Comparison of ENCODE assay signal across 8 mouse cellular contexts in the genomic region with DNA sequence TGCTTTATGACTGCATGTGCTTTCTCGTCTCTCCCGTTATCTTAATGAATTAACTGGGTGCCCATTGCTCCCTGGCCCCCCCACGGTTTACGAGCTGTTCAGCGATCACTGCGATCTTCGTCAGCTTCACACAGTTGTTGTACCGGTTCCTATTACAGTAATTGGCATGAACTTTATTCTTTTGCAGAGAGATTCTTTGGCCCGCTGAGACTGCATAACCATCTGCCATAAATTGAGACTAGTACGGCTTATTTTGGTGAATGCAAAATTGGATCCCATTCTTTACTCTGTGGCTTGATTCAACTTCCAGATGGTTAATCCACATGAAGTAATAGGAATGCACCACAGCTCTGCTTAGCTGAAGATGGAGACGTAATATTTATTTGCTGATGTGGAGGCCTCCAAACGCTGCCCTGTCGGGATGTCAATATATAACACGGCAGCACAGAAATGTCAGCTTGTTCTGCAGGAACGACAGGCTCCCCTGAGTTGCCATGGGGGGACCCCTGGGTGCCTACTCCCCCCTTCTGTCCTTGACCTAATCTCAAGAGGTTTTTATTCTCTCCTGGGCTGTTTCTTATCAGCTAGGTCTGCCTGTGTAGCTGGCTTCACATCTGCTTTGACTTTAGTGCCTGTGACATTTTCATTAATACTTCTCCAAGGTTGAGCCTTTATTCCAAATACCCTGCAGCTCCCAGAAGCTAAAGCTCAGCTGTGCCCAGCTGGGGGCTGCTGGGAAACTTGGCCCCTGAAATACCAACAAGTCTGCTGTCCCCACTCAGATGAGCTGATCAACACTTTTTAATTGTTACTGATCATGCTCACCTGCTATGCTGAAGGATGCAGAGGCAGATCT. TPM values are rescaled to one million over a fixed set of nuclear protein-coding genes. Genes with fewer than 3 reads are reported as not detected.
A peak's percentile ranks its signal among the peaks of the same experiment; 100 is the strongest.
DNase-seq lines count a peak whose midpoint lies in the region; ATAC-seq lines count a peak whose summit lies in the region.

No protein-coding gene starts in this region.

- H3K36me3 ChIP-seq in hindbrain, embryonic 10.5 days = peaks cover 7% of the 10 kb centered on the region
- H3K36me3 ChIP-seq in limb, embryonic 13.5 days = peaks cover 3% of the 10 kb centered on the region; the same call in 1 of the 2 replicates

- H3K4me3 ChIP-seq in hindbrain, embryonic 10.5 days = peak overlapping the region; percentile 35
- H3K4me3 ChIP-seq in limb, embryonic 13.5 days = peak overlapping the region; percentile 27

- WGBS in hindbrain, embryonic 10.5 days = 29% methylated on average over 15 of the region's 15 CpGs
- 2% methylated on average over 15 of the region's 15 CpGs for WGBS in limb, embryonic 13.5 days

- H3K27ac ChIP-seq in hindbrain, embryonic 10.5 days = peak overlapping the region; percentile 85
- peak overlapping the region; percentile 88 for H3K27ac ChIP-seq in limb, embryonic 13.5 days

- H3K9ac ChIP-seq in limb, embryonic 13.5 days = no peak overlapping the region

- H3K4me2 ChIP-seq in limb, embryonic 13.5 days (replicated peaks) = peak overlapping the region; percentile 63

- peaks cover 58% of the 10 kb centered on the region for H3K4me1 ChIP-seq in hindbrain, embryonic 10.5 days (replicated peaks)
- peaks cover 67% of the 10 kb centered on the region for H3K4me1 ChIP-seq in limb, embryonic 13.5 days

- peak; percentile 38 for ATAC-seq in frontal cortex, adult (ENCODE audit: low TSS enrichment)
- ATAC-seq in limb, embryonic 13.5 days (ENCODE audit: low FRiP score, low read depth) = peak; percentile 18; the same call in 1 of the 2 replicates

- no peaks in the 10 kb centered on the region for H3K9me3 ChIP-seq in hindbrain, embryonic 10.5 days
- no peaks in the 10 kb centered on the region for H3K9me3 ChIP-seq in limb, embryonic 13.5 days

- no peak for DNase-seq in frontal cortex, postnatal 10 days (ENCODE audit: low spot score in 2 of 2)
- DNase-seq in brain, adult 2 months (ENCODE audit: low read depth, low spot score) = peak; percentile 76
- no peak for DNase-seq in hindbrain, embryonic 10.5 days (ENCODE audit: low spot score)
- no peak for DNase-seq in thymus, postnatal 4 days
- no peak for DNase-seq in kidney, adult 18-20 months
- DNase-seq in ovary, postnatal 14 days (ENCODE audit: low spot score) = no peak

- H3K27me3 ChIP-seq in hindbrain, embryonic 10.5 days (ENCODE audit: insufficient read depth, poor library complexity, severe bottlenecking) = peaks cover 7% of the 10 kb centered on the region; the same call in 1 of the 2 replicates
- peaks cover 6% of the 10 kb centered on the region; the same call in 1 of the 2 replicates for H3K27me3 ChIP-seq in limb, embryonic 13.5 days

RNA-seq across cellular contexts. Expression of gene Mn1, which starts 22.7 kb away (rescaled TPM):
- polyA plus RNA-seq in hindbrain, embryonic 10.5 days (2016; fragmentation: Nextera tagmentation; extraction: Ambion mirVana) = 55.9 and 65.1 TPM in 2 replicates
- polyA plus RNA-seq in limb, embryonic 13.5 days (2015; fragmentation: Nextera tagmentation; extraction: Ambion mirVana) = 22.8 and 22.9 TPM in 2 replicates
